Mouse (Mus musculus) lung, postnatal 14 days (tissue): ENCODE results near the gene Mettl7b.
"Not testable (repeated sequence)": the region's sequence is repeated elsewhere in the genome, so short reads cannot be mapped to it uniquely, and the experiment has no call there.

Experiments used
- DNase-seq: peaks from one replicate; pipeline ENCODE4 v3.0.0; 2021

Mettl7b gene

GRCm38 (mm10) chr10:128960590-128961584, at the start of gene Mettl7b:
Gene Mettl7b, minus strand, starts transcription at chr10:128960988.
- DNase-seq: no peak

GRCm38 (mm10) chr10:129010288-129010841, 49.6 kb upstream of the Mettl7b start, which contains the start of gene Olfr763:
Gene Olfr763, plus strand, starts transcription at chr10:129010791.
- no peak for DNase-seq

GRCm38 (mm10) chr10:129004032-129004920, 43.5 kb upstream of the Mettl7b start:
- no peak for DNase-seq

GRCm38 (mm10) chr10:128996523-128997040, 35.8 kb upstream of the Mettl7b start:
- no peak for DNase-seq

- DNase-seq: no peak
Observed at GRCm38 (mm10) chr10:128995796-128996195, 35.0 kb upstream of the Mettl7b start.

- no peak for DNase-seq
Observed at GRCm38 (mm10) chr10:128990994-128991393, 30.2 kb upstream of the Mettl7b start.

- not testable (repeated sequence) for DNase-seq
Observed at GRCm38 (mm10) chr10:128990129-128990850, 29.5 kb upstream of the Mettl7b start.

GRCm38 (mm10) chr10:128989131-128989530, 28.3 kb upstream of the Mettl7b start, which contains the start of gene Olfr9:
Gene Olfr9, plus strand, starts transcription at chr10:128989431.
- not testable (repeated sequence) for DNase-seq

- no peak for DNase-seq
Observed at GRCm38 (mm10) chr10:128980644-128981365, 20.0 kb upstream of the Mettl7b start.

- peak; percentile 46 for DNase-seq
Observed at GRCm38 (mm10) chr10:128977522-128978114, 16.8 kb upstream of the Mettl7b start.

GRCm38 (mm10) chr10:128976395-128976794, 15.6 kb upstream of the Mettl7b start:
- DNase-seq: no peak

- no peak for DNase-seq
Observed at GRCm38 (mm10) chr10:128972841-128973240, 12.1 kb upstream of the Mettl7b start.

- DNase-seq: no peak
Observed at GRCm38 (mm10) chr10:128970740-128971250, 10.0 kb upstream of the Mettl7b start.

GRCm38 (mm10) chr10:128968341-128968749, 7.6 kb upstream of the Mettl7b start:
- DNase-seq: no peak

GRCm38 (mm10) chr10:128965871-128966270, 5.1 kb upstream of the Mettl7b start:
- no peak for DNase-seq

GRCm38 (mm10) chr10:128964961-128965360, 4.2 kb upstream of the Mettl7b start:
- DNase-seq: no peak

- no peak for DNase-seq
Observed at GRCm38 (mm10) chr10:128960142-128960541, 646 bp downstream of the Mettl7b start.

GRCm38 (mm10) chr10:128958340-128958739, 2.4 kb downstream of the Mettl7b start:
- no peak for DNase-seq

- no peak for DNase-seq
Observed at GRCm38 (mm10) chr10:128950208-128950887, 10.4 kb downstream of the Mettl7b start.

GRCm38 (mm10) chr10:128947496-128947895, 13.3 kb downstream of the Mettl7b start:
- DNase-seq: no peak
